14 mouse cellular contexts compared by ENCODE assay signal in the genomic region with DNA sequence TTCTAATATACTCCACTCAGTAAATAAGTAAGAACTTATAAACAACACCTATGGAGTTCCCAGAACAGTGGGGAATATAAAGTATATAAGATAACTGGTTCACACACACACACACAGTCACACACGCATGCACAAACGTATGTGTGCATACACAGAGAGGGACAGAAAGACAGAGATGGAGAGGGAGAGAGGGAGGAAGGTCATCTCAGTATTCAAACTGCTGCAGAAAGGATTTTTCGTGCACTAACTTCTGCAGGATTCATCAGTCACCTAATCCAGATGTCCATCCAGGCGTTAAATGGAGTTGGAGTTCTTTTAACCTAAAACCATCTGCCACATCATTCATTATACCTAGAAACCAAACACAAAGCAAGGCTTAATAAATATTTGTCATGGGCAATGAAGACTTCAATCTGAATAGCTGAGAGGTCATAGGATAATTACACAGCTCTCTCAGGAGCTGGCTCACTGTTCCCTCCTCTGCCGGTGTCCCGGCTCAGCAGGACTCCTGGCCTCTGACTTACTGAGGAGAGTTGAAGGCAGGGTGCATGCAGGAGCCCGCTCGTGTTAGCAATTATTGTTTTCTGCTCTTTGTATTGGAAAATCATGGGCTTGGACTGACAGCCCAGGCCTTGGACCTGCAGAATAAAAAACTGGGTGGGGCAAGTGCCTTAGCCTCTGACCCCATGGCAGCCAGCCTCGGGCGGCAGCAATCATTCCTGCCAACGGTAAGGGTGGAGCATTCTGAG.
DNase-seq lines count a peak whose midpoint lies in the region; ATAC-seq and TF ChIP-seq lines count a peak whose summit lies in the region.
"Had no signal": no experiment of that assay in that cellular context is flagged by ENCODE, and none has a peak within 500 bp of the region (broad histone marks: within the 10 kb centered on the region; RNA-seq: fewer than 3 reads in every experiment).

No protein-coding gene starts in this region.

- no peak for TF ChIP-seq CTCF in liver, adult 2 months (IDR thresholded peaks at IDR 0.05; ENCODE audit: low read depth, low read length)

- no peaks in the 10 kb centered on the region for H3K36me3 ChIP-seq in heart, embryonic 11.5 days (ENCODE audit: control insufficient read depth, insufficient read depth, low read length)
- H3K36me3 ChIP-seq in liver, adult 2 months (ENCODE audit: control insufficient read depth, insufficient read depth, low read length) = no peaks in the 10 kb centered on the region
- H3K36me3 ChIP-seq in liver, embryonic 11.5 days (ENCODE audit: control insufficient read depth, insufficient read depth, low read length) = no peaks in the 10 kb centered on the region
- H3K36me3 ChIP-seq in midbrain, embryonic 14.5 days (ENCODE audit: control insufficient read depth, insufficient read depth, low read length) = no peaks in the 10 kb centered on the region

- H3K27me3 ChIP-seq in heart, embryonic 11.5 days (ENCODE audit: control insufficient read depth, insufficient read depth, low read length) = no peaks in the 10 kb centered on the region
- H3K27me3 ChIP-seq in liver, adult 2 months (ENCODE audit: control insufficient read depth, insufficient read depth, low read length) = no peaks in the 10 kb centered on the region
- H3K27me3 ChIP-seq in liver, embryonic 11.5 days (replicated peaks; ENCODE audit: control insufficient read depth, insufficient read depth, low read length) = no peaks in the 10 kb centered on the region
- H3K27me3 ChIP-seq in midbrain, embryonic 14.5 days (ENCODE audit: control insufficient read depth, insufficient read depth, low read length) = no peaks in the 10 kb centered on the region

- H3K4me1 ChIP-seq in heart, embryonic 11.5 days (ENCODE audit: control insufficient read depth, insufficient read depth, low read length) = no peaks in the 10 kb centered on the region
- H3K4me1 ChIP-seq in liver, adult 2 months (ENCODE audit: control insufficient read depth, insufficient read depth, low read length) = no peaks in the 10 kb centered on the region
- H3K4me1 ChIP-seq in liver, embryonic 11.5 days (replicated peaks; ENCODE audit: control insufficient read depth, insufficient read depth, low read length) = no peaks in the 10 kb centered on the region
- H3K4me1 ChIP-seq in midbrain, embryonic 14.5 days (ENCODE audit: control insufficient read depth, insufficient read depth, low read length) = no peaks in the 10 kb centered on the region; the same call in 1 of the 2 replicates

- H3K27ac ChIP-seq in heart, embryonic 11.5 days (ENCODE audit: low read depth, low read length) = no peak overlapping the region
- no peak overlapping the region for H3K27ac ChIP-seq in liver, adult 2 months (replicated peaks; ENCODE audit: insufficient read depth, low read depth, low read length)
- H3K27ac ChIP-seq in liver, embryonic 11.5 days (ENCODE audit: low read depth, low read length) = no peak overlapping the region
- H3K27ac ChIP-seq in midbrain, embryonic 14.5 days (replicated peaks; ENCODE audit: low read depth, low read length) = no peak overlapping the region

- H3K9ac ChIP-seq in heart, embryonic 11.5 days (ENCODE audit: low read depth, low read length) = no peak overlapping the region
- H3K9ac ChIP-seq in liver, adult 2 months (ENCODE audit: low read depth, low read length) = no peak overlapping the region
- H3K9ac ChIP-seq in liver, embryonic 11.5 days (ENCODE audit: low read depth, low read length) = no peak overlapping the region
- no peak overlapping the region for H3K9ac ChIP-seq in midbrain, embryonic 14.5 days (replicated peaks; ENCODE audit: low read length)

- peak; percentile 72 for DNase-seq in heart, adult 11 months
- peak; percentile 1 for DNase-seq in liver, adult 2 months (ENCODE audit: extremely low read depth, low read depth, low spot score)
- DNase-seq in liver, embryonic 11.5 days (ENCODE audit: low spot score) = no peak
- peak; percentile 44 for DNase-seq in embryo, embryonic 10.5 days (ENCODE audit: low spot score)
- DNase-seq in midbrain, embryonic 14.5 days = peak; percentile 20
- DNase-seq in c-Kit-positive CD71-positive TER-119-positive erythroid progenitor cells, embryonic 14.5 days (ENCODE audit: low spot score) = no peak
- no peak for DNase-seq in adrenal gland, postnatal 36 days
- DNase-seq: adrenal gland, postnatal 25 days; B cell, adult 2 months; cerebellum, adult 11-12 months; heart, postnatal 14 days; lung, postnatal 36 days; right cerebral cortex, postnatal 25 days had no signal

- ATAC-seq in heart, embryonic 11.5 days (replicated peaks; ENCODE audit: insufficient number of reproducible peaks, low FRiP score, low TSS enrichment) = no peak
- ATAC-seq in liver, embryonic 11.5 days (replicated peaks; ENCODE audit: low FRiP score) = no peak
- no peak for ATAC-seq in midbrain, embryonic 14.5 days (ENCODE audit: low FRiP score, low TSS enrichment)

- WGBS in heart, embryonic 11.5 days (ENCODE audit: insufficient replicate concordance) = 52% methylated on average over 11 of the region's 11 CpGs
- 52% methylated on average over 11 of the region's 11 CpGs for WGBS in liver, adult 2 months
- WGBS in liver, embryonic 11.5 days = 55% methylated on average over 11 of the region's 11 CpGs
- WGBS in midbrain, embryonic 14.5 days = 12% methylated on average over 11 of the region's 11 CpGs

- H3K4me3 ChIP-seq in heart, embryonic 11.5 days (ENCODE audit: low read depth, low read length) = no peak overlapping the region
- no peak overlapping the region for H3K4me3 ChIP-seq in liver, adult 2 months (ENCODE audit: insufficient read depth, low read depth, low read length)
- H3K4me3 ChIP-seq in liver, embryonic 11.5 days (ENCODE audit: low read depth, low read length) = no peak overlapping the region
- H3K4me3 ChIP-seq in midbrain, embryonic 14.5 days (replicated peaks; ENCODE audit: low read depth, low read length) = no peak overlapping the region

- H3K4me2 ChIP-seq in heart, embryonic 11.5 days = no peak overlapping the region
- H3K4me2 ChIP-seq in liver, embryonic 11.5 days = no peak overlapping the region
- no peak overlapping the region for H3K4me2 ChIP-seq in midbrain, embryonic 14.5 days (ENCODE audit: low read length)

- TF ChIP-seq POLR2A in liver, adult 2 months (IDR thresholded peaks at IDR 0.05; ENCODE audit: extremely low read depth, insufficient read depth, low read length) = no peak

- H3K9me3 ChIP-seq in heart, embryonic 11.5 days (replicated peaks; ENCODE audit: control insufficient read depth, low read length) = no peaks in the 10 kb centered on the region
- H3K9me3 ChIP-seq in liver, embryonic 11.5 days (ENCODE audit: control insufficient read depth, low read length) = no peaks in the 10 kb centered on the region
- no peaks in the 10 kb centered on the region for H3K9me3 ChIP-seq in midbrain, embryonic 14.5 days (ENCODE audit: control insufficient read depth, low read length)

- no peaks in the 10 kb centered on the region for H3K79me2 ChIP-seq in liver, adult 2 months (ENCODE audit: control insufficient read depth, insufficient read depth, low read length)

Comparison
In these comparisons a context has a peak if more than half of its experiments do, and no peak if none do; other contexts are left out.
1. DNase-seq: peak in heart, adult 11 months (single experiment), liver, adult 2 months (single experiment), embryo, embryonic 10.5 days (single experiment) and midbrain, embryonic 14.5 days (single experiment); none in liver, embryonic 11.5 days (single experiment), c-Kit-positive CD71-positive TER-119-positive erythroid progenitor cells, embryonic 14.5 days (single experiment) and adrenal gland, postnatal 36 days (0 of 2).